Mouse (Mus musculus) forebrain, embryonic 15.5 days (tissue): Measurements from ENCODE around the gene Dnaic2. TPM values are rescaled to one million over a fixed set of nuclear protein-coding genes. Genes with fewer than 3 reads are reported as not detected.

Source experiments
- ATAC-seq: fragments of 200-750 bp; cut with Nextera tagmentation; replicated peaks from 2 replicates; pipeline ENCODE4 v1.8.0; 2017; ENCODE audit warnings: mild to moderate bottlenecking, moderate TSS enrichment, moderate library complexity
- H3K27ac ChIP-seq: fragments of 300-500 bp; sonication (generic); replicated peaks from 2 replicates; pipeline ENCODE4 v1.5.1; 2015; ENCODE audit warnings: mild to moderate bottlenecking, inconsistent platforms
- H3K27me3 ChIP-seq: fragments of 300-500 bp; sonication (generic); 2 replicates; pipeline ENCODE4 v1.6.1; 2015; ENCODE audit warnings: inconsistent platforms
- H3K36me3 ChIP-seq: fragments of 300-500 bp; sonication (generic); 2 replicates; pipeline ENCODE4 v1.6.1; 2015; ENCODE audit warnings: mild to moderate bottlenecking, inconsistent platforms
- H3K4me1 ChIP-seq: fragments of 300-500 bp; sonication (generic); 2 replicates; pipeline ENCODE4 v1.6.1; 2015; ENCODE audit warnings: inconsistent platforms
- H3K4me2 ChIP-seq: fragments of 300-500 bp; sonication (generic); replicated peaks from 2 replicates; pipeline ENCODE4 v1.6.1; 2015; ENCODE audit warnings: mild to moderate bottlenecking, inconsistent platforms
- H3K4me3 ChIP-seq: fragments of 300-500 bp; sonication (generic); 2 replicates; pipeline ENCODE4 v1.5.1; 2015; ENCODE audit warnings: mild to moderate bottlenecking, inconsistent platforms
- H3K9ac ChIP-seq: fragments of 300-500 bp; sonication (generic); replicated peaks from 2 replicates; pipeline ENCODE4 v1.6.1; 2015; ENCODE audit warnings: mild to moderate bottlenecking, inconsistent platforms
- H3K9me3 ChIP-seq: fragments of 300-500 bp; sonication (generic); 2 replicates; pipeline ENCODE4 v1.6.1; 2016; ENCODE audit warnings: inconsistent platforms
- WGBS: fragments of 180-500 bp; shearing (Covaris S2); methylation state at CpG from one replicate; pipeline ENCODE4 v1.1.7; 2015; ENCODE audit warnings: mixed read lengths; 5-methylcytosine and 5-hydroxymethylcytosine counted together
- polyA plus RNA-seq: library from polyadenylated mRNA; unstranded; fragments of >200 nt; fragmentation: Nextera tagmentation; extraction: Ambion mirVana; gene quantifications from 2 replicates; pipeline ENCODE4 v1.2.1, GENCODE M21; 2015

Dnaic2 gene
- polyA plus RNA-seq, 1 experiment from 2014 or later, result 2.6 TPM

DNA sequence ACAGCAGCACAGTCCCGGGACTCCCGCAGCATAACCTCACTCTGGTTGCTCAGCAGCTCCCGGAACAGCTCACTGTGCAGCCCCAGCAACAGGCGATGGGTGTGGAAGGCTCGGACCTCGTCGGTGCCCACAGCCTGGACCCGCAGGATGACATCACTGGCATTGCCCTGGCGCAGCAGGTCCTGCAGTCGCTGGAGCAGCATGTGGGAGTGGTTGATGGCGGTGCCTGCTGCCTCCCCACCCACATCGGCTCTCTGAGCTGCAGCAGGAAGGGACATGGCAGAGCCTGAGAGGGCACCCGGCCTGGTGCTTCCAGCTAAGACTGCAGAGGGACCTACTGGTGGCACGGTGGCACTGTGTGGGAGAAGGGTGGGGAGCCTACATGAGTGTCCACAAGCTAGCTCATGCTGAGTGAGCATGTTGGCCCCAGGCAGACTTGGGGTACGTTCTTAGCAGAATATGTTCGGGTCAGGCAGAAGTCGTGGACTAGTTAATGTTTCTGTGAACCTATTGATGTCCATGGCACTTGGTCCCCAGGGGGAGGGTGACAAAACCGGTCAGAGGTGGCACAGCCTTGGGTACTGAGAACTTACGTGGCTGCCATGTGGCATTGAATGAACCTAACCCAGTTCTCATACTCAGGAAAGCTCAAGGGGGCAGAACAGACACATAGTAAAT, 66.8 kb downstream of the Dnaic2 start:
- no peak for ATAC-seq
- H3K4me3 ChIP-seq, result peak overlapping the region; percentile 35
- peaks cover 65% of the 10 kb centered on the region for H3K4me1 ChIP-seq
- peak overlapping the region; percentile 25; the same call in 1 of the 2 replicates for H3K9ac ChIP-seq
- WGBS, result 53% methylated on average over 19 of the region's 19 CpGs
- H3K27ac ChIP-seq, result peak overlapping the region; percentile 97
- H3K9me3 ChIP-seq, result no peaks in the 10 kb centered on the region
- H3K36me3 ChIP-seq, result no peaks in the 10 kb centered on the region
- peaks cover 12% of the 10 kb centered on the region; the same call in 1 of the 2 replicates for H3K27me3 ChIP-seq
- peak overlapping the region; percentile 44 for H3K4me2 ChIP-seq

- H3K9ac ChIP-seq, result 0 out of 2 replicates have a peak overlapping the region, but pooled peaks have one; percentile 20
- H3K27me3 ChIP-seq, result peaks cover 11% of the 10 kb centered on the region; the same call in 1 of the 2 replicates
- H3K4me2 ChIP-seq, result peak overlapping the region; percentile 44
- H3K9me3 ChIP-seq, result no peaks in the 10 kb centered on the region
- no peaks in the 10 kb centered on the region for H3K36me3 ChIP-seq
- peak; percentile 17; the same call in 1 of the 2 replicates for ATAC-seq
- WGBS, result 19% methylated on average over 4 of the region's 4 CpGs
- peak overlapping the region; percentile 97 for H3K27ac ChIP-seq
- H3K4me1 ChIP-seq, result peaks cover 60% of the 10 kb centered on the region
- peak overlapping the region; percentile 35 for H3K4me3 ChIP-seq
Observed at GRCm38 (mm10) chr11:114794691-114795090, 67.5 kb downstream of the Dnaic2 start.

GRCm38 (mm10) chr11:114795231-114795746, 68.1 kb downstream of the Dnaic2 start:
- no peaks in the 10 kb centered on the region for H3K9me3 ChIP-seq
- peak overlapping the region; percentile 35 for H3K4me3 ChIP-seq
- H3K27ac ChIP-seq, result peak overlapping the region; percentile 97
- WGBS, result 1% methylated on average over 7 of the region's 7 CpGs
- peak; percentile 89 for ATAC-seq
- no peaks in the 10 kb centered on the region for H3K36me3 ChIP-seq
- H3K27me3 ChIP-seq, result peaks cover 5% of the 10 kb centered on the region; the same call in 1 of the 2 replicates
- peak overlapping the region; percentile 20 for H3K9ac ChIP-seq
- H3K4me1 ChIP-seq, result peaks cover 60% of the 10 kb centered on the region
- peak overlapping the region; percentile 44 for H3K4me2 ChIP-seq

- peak; percentile 85 for ATAC-seq
- WGBS, result under 1% methylated on average over 4 of the region's 4 CpGs
- H3K4me1 ChIP-seq, result peaks cover 60% of the 10 kb centered on the region
- peak within 1 kb of the TSS; percentile 35 for H3K4me3 ChIP-seq
- H3K27ac ChIP-seq, result peak within 1 kb of the TSS; percentile 97
- H3K36me3 ChIP-seq, result no peaks in the 10 kb centered on the region
- peak within 1 kb of the TSS; percentile 20 for H3K9ac ChIP-seq
- peaks cover 1% of the 10 kb centered on the region; the same call in 1 of the 2 replicates for H3K27me3 ChIP-seq
- peak within 1 kb of the TSS; percentile 44 for H3K4me2 ChIP-seq
- H3K9me3 ChIP-seq, result no peaks in the 10 kb centered on the region
Observed at GRCm38 (mm10) chr11:114795848-114796322, 68.7 kb downstream of the Dnaic2 start, which contains the start of gene Btbd17. Gene Btbd17 (minus strand): TSS chr11:114795945.

- ATAC-seq, result no peak
- Histone ChIP-seq H3K9me3 (no peaks in the 10 kb centered on the region), H3K4me1 (peaks cover 49% of the 10 kb centered on the region), H3K36me3 (no peaks in the 10 kb centered on the region), H3K27ac (peak overlapping the region; percentile 97; the same call in 1 of the 2 replicates), H3K9ac (no peak overlapping the region), H3K27me3 (no peaks in the 10 kb centered on the region), H3K4me3 (no peak overlapping the region), H3K4me2 (no peak overlapping the region)
- 95% methylated on average over 7 of the region's 7 CpGs for WGBS
Observed at GRCm38 (mm10) chr11:114797176-114797575, 70.0 kb downstream of the Dnaic2 start.

DNA sequence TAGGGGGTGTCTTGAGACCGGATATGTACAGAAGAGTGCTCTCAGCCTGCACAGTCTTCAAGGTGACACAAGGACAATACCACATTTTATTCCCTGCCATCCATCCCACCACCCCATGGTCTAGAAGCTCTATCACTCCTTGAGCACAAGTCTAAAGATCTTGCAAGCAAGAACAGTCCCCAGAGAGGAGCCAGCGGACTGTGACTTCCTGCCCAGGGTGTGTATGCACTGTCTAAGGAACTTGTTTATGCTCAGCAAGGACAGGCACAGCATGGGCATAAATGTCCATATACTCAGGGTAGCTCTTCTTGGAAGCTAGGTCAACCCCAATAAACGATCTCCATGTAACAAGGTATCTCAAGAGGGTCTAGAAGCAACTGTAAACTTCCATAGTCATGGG, 70.8 kb downstream of the Dnaic2 start:
- Histone ChIP-seq H3K27me3 (no peaks in the 10 kb centered on the region), H3K27ac (no peak overlapping the region), H3K36me3 (no peaks in the 10 kb centered on the region), H3K9ac (no peak overlapping the region), H3K4me2 (no peak overlapping the region), H3K4me1 (peaks cover 43% of the 10 kb centered on the region), H3K9me3 (no peaks in the 10 kb centered on the region), H3K4me3 (no peak overlapping the region)
- ATAC-seq, result no peak
- WGBS, result 94% methylated on average over 3 of the region's 3 CpGs

DNA sequence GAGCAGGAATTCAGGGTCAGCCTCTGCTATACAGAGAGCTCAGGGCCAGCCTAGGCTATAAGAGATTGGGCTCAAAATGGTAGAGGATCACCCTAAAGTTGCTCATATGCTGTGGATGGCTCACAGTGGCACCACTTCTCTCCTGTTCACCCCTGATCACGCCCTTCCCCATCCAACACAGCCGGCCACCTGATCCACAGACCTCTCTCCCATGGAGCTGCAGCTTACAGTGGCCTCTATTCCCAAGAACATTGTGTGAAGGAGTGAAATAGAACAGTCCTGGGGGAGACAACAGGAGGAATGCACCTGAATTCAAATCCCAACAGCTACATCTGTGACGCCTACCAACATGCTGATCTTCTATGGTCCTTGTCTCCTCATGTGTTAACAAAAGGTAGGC, 71.4 kb downstream of the Dnaic2 start, which contains the start of gene Gpr142:
TSS of gene Gpr142 (plus strand) at position 301 of the 400 bp plus-strand sequence.
- H3K9ac ChIP-seq, result no peak within 1 kb of the TSS
- H3K4me3 ChIP-seq, result no peak within 1 kb of the TSS
- no peak within 1 kb of the TSS for H3K4me2 ChIP-seq
- H3K27me3 ChIP-seq, result no peaks in the 10 kb centered on the region
- 99% methylated on average over 3 of the region's 3 CpGs for WGBS
- H3K4me1 ChIP-seq, result peaks cover 41% of the 10 kb centered on the region
- H3K36me3 ChIP-seq, result no peaks in the 10 kb centered on the region
- H3K9me3 ChIP-seq, result no peaks in the 10 kb centered on the region
- H3K27ac ChIP-seq, result no peak within 1 kb of the TSS
- no peak for ATAC-seq

- 91% methylated on average over 1 of the region's 1 CpGs for WGBS
- ATAC-seq, result no peak
- Histone ChIP-seq H3K9ac (no peak overlapping the region), H3K4me1 (peaks cover 11% of the 10 kb centered on the region), H3K27ac (no peak overlapping the region), H3K4me2 (no peak overlapping the region), H3K36me3 (no peaks in the 10 kb centered on the region), H3K4me3 (no peak overlapping the region), H3K9me3 (no peaks in the 10 kb centered on the region), H3K27me3 (no peaks in the 10 kb centered on the region)
Observed at GRCm38 (mm10) chr11:114801906-114802305, 74.7 kb downstream of the Dnaic2 start.

- WGBS, result 60% methylated on average over 15 of the region's 15 CpGs
- no peaks in the 10 kb centered on the region for H3K27me3 ChIP-seq
- no peak overlapping the region for H3K27ac ChIP-seq
- no peaks in the 10 kb centered on the region for H3K36me3 ChIP-seq
- no peak overlapping the region for H3K4me3 ChIP-seq
- ATAC-seq, result no peak
- H3K9me3 ChIP-seq, result no peaks in the 10 kb centered on the region
- no peak overlapping the region for H3K9ac ChIP-seq
- no peak overlapping the region for H3K4me2 ChIP-seq
- peaks cover 13% of the 10 kb centered on the region for H3K4me1 ChIP-seq
Observed at GRCm38 (mm10) chr11:114802540-114803267, 75.5 kb downstream of the Dnaic2 start.

- WGBS, result 17% methylated on average over 8 of the region's 8 CpGs
- ATAC-seq, result no peak
- Histone ChIP-seq H3K27ac (no peak overlapping the region), H3K27me3 (no peaks in the 10 kb centered on the region), H3K9me3 (no peaks in the 10 kb centered on the region), H3K36me3 (no peaks in the 10 kb centered on the region), H3K4me3 (no peak overlapping the region), H3K4me1 (peaks cover 15% of the 10 kb centered on the region), H3K9ac (no peak overlapping the region), H3K4me2 (no peak overlapping the region)
Observed at GRCm38 (mm10) chr11:114803990-114804389, 76.8 kb downstream of the Dnaic2 start.

- peak overlapping the region; percentile 3 for H3K27ac ChIP-seq
- 34% methylated on average over 2 of the region's 2 CpGs for WGBS
- no peak overlapping the region for H3K9ac ChIP-seq
Observed at GRCm38 (mm10) chr11:114807025-114807424, 79.8 kb downstream of the Dnaic2 start.

More at GRCm38 (mm10) chr11:114807025-114807424, 79.8 kb downstream of the Dnaic2 start:
- Histone ChIP-seq H3K4me1 (peaks cover 15% of the 10 kb centered on the region), H3K27me3 (no peaks in the 10 kb centered on the region), H3K4me2 (no peak overlapping the region), H3K9me3 (no peaks in the 10 kb centered on the region), H3K36me3 (no peaks in the 10 kb centered on the region), H3K4me3 (no peak overlapping the region)
- no peak for ATAC-seq
